Comparison of ENCODE assay signal across 8 mouse cellular contexts in the genomic region with DNA sequence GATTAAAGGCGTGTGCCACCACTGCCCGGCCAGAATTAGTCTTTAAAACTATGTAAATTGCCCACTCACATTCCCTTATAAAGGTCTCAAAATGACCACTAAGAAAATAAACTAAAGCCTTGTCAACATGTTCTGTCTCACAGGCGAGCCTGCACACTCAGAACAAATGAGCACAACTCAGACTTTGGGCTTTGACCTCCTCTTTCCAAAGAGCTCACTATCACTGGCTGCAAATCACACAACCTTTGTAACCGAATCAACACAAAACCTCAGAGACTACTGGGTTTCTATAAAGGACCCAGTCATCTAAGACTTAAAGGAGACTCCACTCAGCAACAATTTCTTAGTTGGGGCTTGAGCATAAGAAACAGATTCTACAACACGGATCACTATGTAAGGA. TPM values are rescaled to one million over a fixed set of nuclear protein-coding genes. Genes with fewer than 3 reads are reported as not detected.
DNase-seq lines count a peak whose midpoint lies in the region; ATAC-seq and TF ChIP-seq lines count a peak whose summit lies in the region.

No protein-coding gene starts in this region.

- no peaks in the 10 kb centered on the region for H3K9me3 ChIP-seq in heart, embryonic 15.5 days (replicated peaks)
- H3K9me3 ChIP-seq in embryonic facial prominence, embryonic 11.5 days (replicated peaks; ENCODE audit: control insufficient read depth, low read length), result no peaks in the 10 kb centered on the region
- no peaks in the 10 kb centered on the region for H3K9me3 ChIP-seq in intestine, postnatal 0 days (ENCODE audit: control insufficient read depth)
- H3K9me3 ChIP-seq in midbrain, embryonic 14.5 days (ENCODE audit: control insufficient read depth, low read length), result no peaks in the 10 kb centered on the region

- 63% methylated on average over 5 of the region's 5 CpGs for WGBS in heart, embryonic 15.5 days
- 74% methylated on average over 5 of the region's 5 CpGs for WGBS in embryonic facial prominence, embryonic 11.5 days
- whole genome bisulfite sequencing in intestine, postnatal 0 days, result 36% methylated on average over 5 of the region's 5 CpGs
- WGBS in midbrain, embryonic 14.5 days, result 78% methylated on average over 5 of the region's 5 CpGs

- peaks cover 47% of the 10 kb centered on the region for H3K4me1 ChIP-seq in heart, embryonic 15.5 days (replicated peaks)
- peaks cover 5% of the 10 kb centered on the region for H3K4me1 ChIP-seq in embryonic facial prominence, embryonic 11.5 days (ENCODE audit: control insufficient read depth, insufficient read depth, low read length)
- peaks cover 22% of the 10 kb centered on the region for H3K4me1 ChIP-seq in intestine, postnatal 0 days (replicated peaks; ENCODE audit: control insufficient read depth, insufficient read depth, low read length)
- peaks cover 28% of the 10 kb centered on the region for H3K4me1 ChIP-seq in midbrain, embryonic 14.5 days (ENCODE audit: control insufficient read depth, insufficient read depth, low read length)

- H3K4me3 ChIP-seq in heart, embryonic 15.5 days, result peak overlapping the region; percentile 82
- H3K4me3 ChIP-seq in embryonic facial prominence, embryonic 11.5 days (ENCODE audit: low read depth, low read length), result peak overlapping the region; percentile 93
- H3K4me3 ChIP-seq in intestine, postnatal 0 days (ENCODE audit: low read depth, low read length), result peak overlapping the region; percentile 82
- H3K4me3 ChIP-seq in midbrain, embryonic 14.5 days (replicated peaks; ENCODE audit: low read depth, low read length), result peak overlapping the region; percentile 73

- TF ChIP-seq CTCF in intestine, postnatal 0 days (IDR thresholded peaks at IDR 0.05; ENCODE audit: low read depth), result no peak

- H3K27ac ChIP-seq in heart, embryonic 15.5 days, result no peak overlapping the region
- no peak overlapping the region for H3K27ac ChIP-seq in embryonic facial prominence, embryonic 11.5 days (replicated peaks; ENCODE audit: low read depth, low read length)
- H3K27ac ChIP-seq in intestine, postnatal 0 days (ENCODE audit: low read depth, low read length), result peak overlapping the region; percentile 99
- no peak overlapping the region for H3K27ac ChIP-seq in midbrain, embryonic 14.5 days (replicated peaks; ENCODE audit: low read depth, low read length)

- intact Hi-C loops in heart, postnatal 36 days (cut with DNase I), result loop anchor here (10.0 kb wide), 1 partner anchor 426 kb away; a partner anchor contains a TSS

- H3K9ac ChIP-seq in heart, embryonic 15.5 days, result peak overlapping the region; percentile 88
- no peak overlapping the region for H3K9ac ChIP-seq in embryonic facial prominence, embryonic 11.5 days (replicated peaks; ENCODE audit: low read length)
- peak overlapping the region; percentile 99; the same call in 1 of the 2 replicates for H3K9ac ChIP-seq in intestine, postnatal 0 days (ENCODE audit: low read depth, low read length)
- peak overlapping the region; percentile 87; the same call in 1 of the 2 replicates for H3K9ac ChIP-seq in midbrain, embryonic 14.5 days (replicated peaks; ENCODE audit: low read length)

- no peak for DNase-seq in heart, postnatal 36 days
- no peak for DNase-seq in embryonic facial prominence, embryonic 11.5 days (ENCODE audit: low spot score)
- no peak for DNase-seq in midbrain, embryonic 14.5 days
- DNase-seq in cerebellum, postnatal 4 days (ENCODE audit: low spot score in 2 of 2), result no peak
- DNase-seq in adrenal gland, postnatal 25 days, result no peak
- no peak for DNase-seq in testis, postnatal 14 days (ENCODE audit: low spot score)

- H3K4me2 ChIP-seq in heart, embryonic 15.5 days, result peak overlapping the region; percentile 88
- H3K4me2 ChIP-seq in embryonic facial prominence, embryonic 11.5 days (ENCODE audit: low read depth, low read length), result peak overlapping the region; percentile 89
- H3K4me2 ChIP-seq in intestine, postnatal 0 days (replicated peaks; ENCODE audit: low read depth), result peak overlapping the region; percentile 82
- peak overlapping the region; percentile 89 for H3K4me2 ChIP-seq in midbrain, embryonic 14.5 days (ENCODE audit: low read length)

- no peaks in the 10 kb centered on the region for H3K36me3 ChIP-seq in heart, embryonic 15.5 days
- no peaks in the 10 kb centered on the region for H3K36me3 ChIP-seq in embryonic facial prominence, embryonic 11.5 days (replicated peaks; ENCODE audit: control insufficient read depth, insufficient read depth, low read depth, low read length)
- no peaks in the 10 kb centered on the region for H3K36me3 ChIP-seq in intestine, postnatal 0 days (ENCODE audit: control insufficient read depth, insufficient read depth)
- H3K36me3 ChIP-seq in midbrain, embryonic 14.5 days (ENCODE audit: control insufficient read depth, insufficient read depth, low read length), result no peaks in the 10 kb centered on the region

- H3K27me3 ChIP-seq in heart, embryonic 15.5 days, result no peaks in the 10 kb centered on the region
- no peaks in the 10 kb centered on the region for H3K27me3 ChIP-seq in embryonic facial prominence, embryonic 11.5 days (ENCODE audit: control insufficient read depth, insufficient read depth, low read length)
- H3K27me3 ChIP-seq in intestine, postnatal 0 days (replicated peaks; ENCODE audit: control insufficient read depth, insufficient read depth, low read length), result no peaks in the 10 kb centered on the region
- H3K27me3 ChIP-seq in midbrain, embryonic 14.5 days (ENCODE audit: control insufficient read depth, insufficient read depth, low read length), result no peaks in the 10 kb centered on the region

- no peak for ATAC-seq in heart, embryonic 15.5 days (replicated peaks; ENCODE audit: insufficient number of reproducible peaks, insufficient read depth, low FRiP score, low read depth)
- ATAC-seq in embryonic facial prominence, embryonic 11.5 days (replicated peaks; ENCODE audit: insufficient number of reproducible peaks, low FRiP score, low TSS enrichment, low read depth), result no peak
- peak; percentile 45 for ATAC-seq in intestine, postnatal 0 days
- no peak for ATAC-seq in midbrain, embryonic 14.5 days (ENCODE audit: low FRiP score, low TSS enrichment)

RNA-seq across cellular contexts. Expression of a gene that starts 9.3 kb away (rescaled TPM):
- 14.0 and 19.0 TPM in 2 replicates for polyA plus RNA-seq in heart, embryonic 15.5 days (2015; fragmentation: Nextera tagmentation; extraction: Ambion mirVana)
- total RNA-seq in heart, postnatal 36 days (2021), result 10 to 100 TPM; 24.4 to 29.0 TPM
- 27.8 and 28.3 TPM in 2 replicates for polyA plus RNA-seq in embryonic facial prominence, embryonic 11.5 days (2014; fragmentation: Nextera tagmentation; extraction: Ambion mirVana)
- 7.8 and 9.3 TPM in 2 replicates for polyA plus RNA-seq in intestine, postnatal 0 days (2015; fragmentation: Nextera tagmentation; extraction: Ambion mirVana)
- polyA plus RNA-seq in midbrain, embryonic 14.5 days (2014; fragmentation: Nextera tagmentation; extraction: Ambion mirVana), result 31.2 and 38.1 TPM in 2 replicates
- total RNA-seq in adrenal gland, postnatal 25 days (2021), result 49.8 and 53.0 TPM in 2 replicates

RNA-seq across cellular contexts. Expression of a gene that starts 9.5 kb away (rescaled TPM):
- polyA plus RNA-seq in heart, embryonic 15.5 days (2015; fragmentation: Nextera tagmentation; extraction: Ambion mirVana), result 45.3 and 47.4 TPM in 2 replicates
- 10 to 100 TPM; 59.4 to 60.5 TPM for total RNA-seq in heart, postnatal 36 days (2021)
- 68.7 and 72.1 TPM in 2 replicates for polyA plus RNA-seq in embryonic facial prominence, embryonic 11.5 days (2014; fragmentation: Nextera tagmentation; extraction: Ambion mirVana)
- polyA plus RNA-seq in intestine, postnatal 0 days (2015; fragmentation: Nextera tagmentation; extraction: Ambion mirVana), result 36.6 and 38.0 TPM in 2 replicates
- polyA plus RNA-seq in midbrain, embryonic 14.5 days (2014; fragmentation: Nextera tagmentation; extraction: Ambion mirVana), result 51.8 and 64.9 TPM in 2 replicates
- 63.0 and 72.3 TPM in 2 replicates for total RNA-seq in adrenal gland, postnatal 25 days (2021)

RNA-seq across cellular contexts. Expression of a gene that starts 24.6 kb away (rescaled TPM):
- polyA plus RNA-seq in heart, embryonic 15.5 days (2015; fragmentation: Nextera tagmentation; extraction: Ambion mirVana), result 0.48 and 1.7 TPM in 2 replicates
- total RNA-seq in heart, postnatal 36 days (2021), result under 1 TPM in 1 of 2 experiments, not detected in 1; 0.38 TPM
- 0.24 TPM in 1 of 2 replicates, not detected in the other for polyA plus RNA-seq in embryonic facial prominence, embryonic 11.5 days (2014; fragmentation: Nextera tagmentation; extraction: Ambion mirVana)
- 2.3 and 3.1 TPM in 2 replicates for polyA plus RNA-seq in intestine, postnatal 0 days (2015; fragmentation: Nextera tagmentation; extraction: Ambion mirVana)
- polyA plus RNA-seq in midbrain, embryonic 14.5 days (2014; fragmentation: Nextera tagmentation; extraction: Ambion mirVana), result 0.12 TPM in 1 of 2 replicates, not detected in the other
- 1.1 and 2.2 TPM in 2 replicates for total RNA-seq in adrenal gland, postnatal 25 days (2021)

RNA-seq across cellular contexts. Expression of a gene that starts 57.9 kb away (rescaled TPM):
- 0.05 and 0.10 TPM in 2 replicates for polyA plus RNA-seq in heart, embryonic 15.5 days (2015; fragmentation: Nextera tagmentation; extraction: Ambion mirVana)
- total RNA-seq in heart, postnatal 36 days (2021), result under 1 TPM in 1 of 2 experiments, not detected in 1; 0.25 TPM
- polyA plus RNA-seq in embryonic facial prominence, embryonic 11.5 days (2014; fragmentation: Nextera tagmentation; extraction: Ambion mirVana), result 0.25 and 0.59 TPM in 2 replicates
- polyA plus RNA-seq in intestine, postnatal 0 days (2015; fragmentation: Nextera tagmentation; extraction: Ambion mirVana), result 0.07 TPM in 2 replicates
- polyA plus RNA-seq in midbrain, embryonic 14.5 days (2014; fragmentation: Nextera tagmentation; extraction: Ambion mirVana), result 0.42 and 0.53 TPM in 2 replicates
- total RNA-seq in adrenal gland, postnatal 25 days (2021), result not detected in 2 replicates
